Mouse (Mus musculus) spleen, adult 12 weeks (tissue): ENCODE measurements around the gene Olfr1121.
"Not testable (repeated sequence)": the region's sequence is repeated elsewhere in the genome, so short reads cannot be mapped to it uniquely, and the experiment has no call there.

Source experiments
- DNase-seq: peaks from one replicate; pipeline ENCODE4 v3.0.0; 2022; ENCODE audit warnings: low spot score

Olfr1121 gene

DNA sequence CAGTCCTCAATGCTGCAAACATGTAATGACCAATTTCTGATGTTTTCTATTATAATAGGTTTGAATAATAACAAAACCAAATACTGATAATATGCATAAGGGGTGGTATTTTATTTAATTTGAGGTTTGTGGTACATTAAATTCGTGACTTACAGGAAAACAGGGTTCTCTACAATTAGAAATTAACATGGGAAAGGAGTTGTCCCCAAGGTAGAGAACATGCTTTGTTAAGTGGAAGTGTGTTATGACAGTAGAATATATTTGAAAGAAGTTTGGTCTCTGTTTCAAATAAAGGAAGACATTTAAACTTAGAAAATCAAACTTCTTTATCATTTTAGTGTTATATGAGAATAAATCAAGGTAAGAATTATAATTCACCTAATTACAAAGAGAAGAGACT lies at the start of gene Olfr1121:
TSS of gene Olfr1121 (plus strand) at position 301 of the 400 bp plus-strand sequence.
- no peak for DNase-seq

DNA sequence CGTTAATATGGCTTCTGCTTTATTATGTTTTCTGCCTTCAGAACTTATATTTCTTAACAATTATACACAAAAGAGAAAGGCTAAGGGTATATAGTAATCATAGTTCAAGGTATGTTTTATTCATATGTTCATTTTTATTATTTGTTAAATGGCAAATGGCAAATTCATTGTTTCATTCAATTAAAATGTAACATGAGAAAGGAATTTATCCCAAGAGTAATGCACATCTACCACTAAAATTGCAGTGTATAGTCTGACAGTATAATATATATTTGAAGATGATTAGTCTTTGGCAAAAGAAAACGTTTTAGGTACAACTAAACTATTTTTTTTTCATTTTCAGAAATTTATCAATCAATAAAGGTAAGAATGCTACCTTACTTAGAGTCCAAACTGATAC lies 15.2 kb upstream of the Olfr1121 start, which contains the start of gene Olfr1120:
TSS of gene Olfr1120 (plus strand) at position 301 of the 400 bp plus-strand sequence.
- no peak for DNase-seq

DNA sequence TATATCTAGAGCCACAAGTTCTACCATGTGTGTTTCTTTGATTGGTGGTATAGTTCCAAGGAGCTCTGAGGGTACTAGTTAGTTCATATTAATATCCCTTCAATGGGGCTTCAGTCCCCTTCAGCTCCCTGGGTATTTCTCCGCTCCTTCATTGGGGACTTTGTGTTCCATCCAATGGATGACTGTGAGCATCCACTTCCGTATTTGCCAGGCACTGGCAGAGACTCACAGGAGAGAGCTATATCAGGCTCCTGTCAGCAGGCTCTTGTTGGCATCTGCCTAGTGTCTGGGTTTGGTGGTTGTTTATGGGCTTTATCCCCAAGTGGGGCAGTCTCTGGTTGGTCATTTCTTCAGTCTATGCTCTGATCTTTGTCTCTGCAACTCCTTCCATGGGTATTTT lies 9.6 kb upstream of the Olfr1121 start:
- not testable (repeated sequence) for DNase-seq

DNA sequence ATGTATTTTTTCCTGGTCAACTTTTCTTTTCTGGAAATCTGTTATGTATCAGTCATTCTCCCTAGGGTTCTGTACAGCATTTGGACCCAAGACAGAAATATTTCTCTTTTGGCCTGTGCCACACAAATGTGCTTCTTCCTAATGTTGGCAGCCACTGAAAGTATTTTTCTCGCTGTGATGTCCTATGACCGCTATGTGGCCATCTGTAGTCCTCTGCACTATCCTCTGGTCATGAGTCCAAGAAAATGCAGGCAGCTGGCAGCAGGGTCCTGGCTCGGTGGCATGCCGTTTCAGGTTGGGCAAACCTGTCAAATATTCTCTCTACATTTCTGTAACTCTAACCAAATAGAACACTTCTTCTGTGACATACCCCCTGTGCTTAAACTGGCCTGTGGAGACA lies 2.0 kb downstream of the Olfr1121 start:
- DNase-seq = no peak

DNA sequence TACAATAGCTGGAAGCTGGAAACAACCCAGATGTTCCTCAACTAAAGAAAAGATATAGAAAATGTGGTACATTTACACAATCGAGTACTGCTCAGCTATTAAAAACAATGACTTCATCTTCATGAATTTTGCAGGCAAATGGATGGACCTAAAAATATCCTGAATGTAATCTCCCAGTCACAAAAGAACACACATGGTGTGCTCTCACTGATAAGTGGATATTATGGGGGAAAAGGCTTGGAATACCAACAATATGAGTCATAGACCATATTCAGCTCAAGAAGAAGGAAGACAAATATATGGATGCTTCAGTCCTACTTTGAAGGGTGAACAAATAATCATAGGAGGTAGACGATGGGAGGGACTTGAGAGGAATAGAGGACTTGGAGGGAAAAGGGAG lies 14.2 kb downstream of the Olfr1121 start:
- DNase-seq = no peak

DNA sequence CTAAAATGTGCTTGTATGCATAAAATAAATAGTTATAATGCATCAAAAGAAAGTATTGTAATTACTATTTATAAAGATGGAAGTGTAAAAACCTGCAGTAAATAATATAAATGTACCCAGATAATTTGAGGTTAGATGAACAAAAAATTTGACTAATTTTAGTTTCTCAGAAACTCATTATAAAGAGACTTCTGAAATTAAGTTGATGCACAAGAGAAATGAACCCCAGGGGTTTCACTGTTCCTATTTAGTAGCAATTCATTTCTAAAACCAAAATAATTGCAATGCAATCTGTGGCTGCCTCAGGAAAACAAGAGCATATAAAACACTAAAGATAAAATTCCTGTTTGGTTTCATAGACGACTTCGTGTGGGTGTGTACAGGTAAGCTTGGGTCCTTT lies 15.9 kb downstream of the Olfr1121 start, which contains the start of gene Olfr1122:
TSS of gene Olfr1122 (plus strand) at position 301 of the 400 bp plus-strand sequence.
- DNase-seq = no peak

DNA sequence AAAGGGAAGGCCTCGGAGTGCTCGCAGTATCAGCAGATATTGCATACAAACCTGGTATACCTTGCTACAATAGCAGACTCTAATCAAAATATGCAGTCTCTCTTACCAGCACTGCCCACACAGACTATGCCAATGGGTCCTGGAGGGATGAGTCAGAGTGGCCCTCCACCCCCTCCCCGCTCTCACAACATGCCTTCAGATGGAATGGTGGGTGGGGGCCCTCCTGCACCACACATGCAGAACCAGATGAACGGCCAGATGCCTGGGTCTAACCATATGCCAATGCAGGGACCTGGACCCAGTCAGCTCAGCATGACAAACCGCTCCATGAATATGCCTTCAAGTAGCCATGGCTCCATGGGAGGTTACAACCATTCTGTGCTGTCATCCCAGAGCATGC lies 23.9 kb downstream of the Olfr1121 start:
- not testable (repeated sequence) for DNase-seq

DNA sequence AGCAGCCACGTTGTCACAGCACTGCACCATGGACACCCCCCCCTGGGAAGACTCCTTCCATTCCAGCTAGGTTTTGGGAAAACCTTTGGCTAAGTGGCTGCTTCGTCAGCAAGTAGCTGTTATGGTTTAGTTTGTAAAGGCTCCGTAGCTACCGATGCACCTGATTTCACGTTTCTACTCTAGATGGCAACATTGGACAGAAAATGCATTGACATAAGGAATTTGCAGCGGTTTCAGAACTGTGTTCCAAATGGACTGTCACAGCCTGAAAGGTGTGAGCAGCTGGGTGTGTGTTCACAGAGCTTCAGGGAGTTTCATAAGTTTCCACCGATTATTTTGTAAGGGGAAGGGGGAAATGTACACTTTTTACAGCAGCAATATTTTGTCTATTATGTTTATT lies 25.0 kb downstream of the Olfr1121 start:
- not testable (repeated sequence) for DNase-seq

DNA sequence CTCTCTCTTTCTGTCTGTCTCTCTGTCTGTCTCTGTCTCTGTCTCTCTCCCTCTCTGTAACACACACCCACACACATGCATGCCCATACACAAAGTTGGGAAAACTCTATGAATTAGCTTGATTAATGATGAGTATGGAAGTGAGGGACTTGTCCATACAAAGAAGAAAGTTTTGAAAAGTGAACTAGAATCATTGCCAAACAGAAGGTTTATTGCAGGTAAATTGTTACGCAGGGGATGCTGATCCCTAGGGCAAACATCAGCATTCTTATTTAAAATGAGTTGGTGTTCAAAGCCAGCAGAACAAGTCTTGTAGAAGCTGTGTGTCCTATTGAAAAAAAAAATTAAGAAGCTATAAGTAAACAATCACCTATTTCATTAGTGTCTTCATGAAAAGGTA lies 46.6 kb downstream of the Olfr1121 start, which contains the start of gene Olfr1123:
TSS of gene Olfr1123 (plus strand) at position 301 of the 400 bp plus-strand sequence.
- no peak for DNase-seq
